10 mouse cellular contexts compared by ENCODE assay signal in genomic region chr11:62847655-62848191, GRCm38 (mm10). TPM values are rescaled to one million over a fixed set of nuclear protein-coding genes. Genes with fewer than 3 reads are reported as not detected.
DNase-seq lines count a peak whose midpoint lies in the region; ATAC-seq and TF ChIP-seq lines count a peak whose summit lies in the region.
"Had no signal": no experiment of that assay in that cellular context is flagged by ENCODE, and none has a peak within 500 bp of the region (broad histone marks: within the 10 kb centered on the region; RNA-seq: fewer than 3 reads in every experiment).

No protein-coding gene starts in this region.

- no peak for TF ChIP-seq EP300 in lung, postnatal 0 days (IDR thresholded peaks at IDR 0.05)

- peak overlapping the region; percentile 58 for H3K27ac ChIP-seq in forebrain, embryonic 10.5 days
- H3K27ac ChIP-seq in forebrain, embryonic 16.5 days (ENCODE audit: low read length): no peak overlapping the region
- H3K27ac ChIP-seq in lung, postnatal 0 days (ENCODE audit: low read length): no peak overlapping the region
- peak overlapping the region; percentile 91 for H3K27ac ChIP-seq in limb, embryonic 12.5 days

- H3K4me1 ChIP-seq in forebrain, embryonic 10.5 days: peaks cover 24% of the 10 kb centered on the region
- H3K4me1 ChIP-seq in forebrain, embryonic 16.5 days (replicated peaks; ENCODE audit: control insufficient read depth, insufficient read depth, low read length): peaks cover 4% of the 10 kb centered on the region; the same call in 1 of the 2 replicates
- no peaks in the 10 kb centered on the region for H3K4me1 ChIP-seq in lung, postnatal 0 days (ENCODE audit: insufficient read depth, low read depth, low read length)
- H3K4me1 ChIP-seq in limb, embryonic 12.5 days (replicated peaks): peaks cover 16% of the 10 kb centered on the region

- no peak for ATAC-seq in forebrain, embryonic 16.5 days
- ATAC-seq in lung, postnatal 0 days: no peak
- no peak for ATAC-seq in limb, embryonic 12.5 days (ENCODE audit: insufficient number of reproducible peaks, insufficient read depth, low FRiP score, low TSS enrichment, low read depth)
- ATAC-seq: midbrain, embryonic 16.5 days had no signal

- WGBS in forebrain, embryonic 10.5 days: 51% methylated on average over 4 of the region's 4 CpGs
- WGBS in forebrain, embryonic 16.5 days: 66% methylated on average over 4 of the region's 4 CpGs
- WGBS in lung, postnatal 0 days: 62% methylated on average over 4 of the region's 4 CpGs
- 30% methylated on average over 4 of the region's 4 CpGs for WGBS in limb, embryonic 12.5 days

- 0 out of 2 replicates have a peak, but pooled peaks have one; percentile 5 for TF ChIP-seq CTCF in lung, postnatal 0 days (IDR thresholded peaks at IDR 0.05)

- H3K27me3 ChIP-seq in forebrain, embryonic 10.5 days (ENCODE audit: poor library complexity, severe bottlenecking): no peaks in the 10 kb centered on the region
- H3K27me3 ChIP-seq in forebrain, embryonic 16.5 days (replicated peaks; ENCODE audit: control insufficient read depth, insufficient read depth, low read length): no peaks in the 10 kb centered on the region
- no peaks in the 10 kb centered on the region for H3K27me3 ChIP-seq in lung, postnatal 0 days (replicated peaks; ENCODE audit: insufficient read depth, low read length)
- H3K27me3 ChIP-seq in limb, embryonic 12.5 days: no peaks in the 10 kb centered on the region

- H3K4me3 ChIP-seq in forebrain, embryonic 10.5 days: peak overlapping the region; percentile 39
- H3K4me3 ChIP-seq in forebrain, embryonic 16.5 days (replicated peaks; ENCODE audit: low read length): no peak overlapping the region
- no peak overlapping the region for H3K4me3 ChIP-seq in lung, postnatal 0 days (ENCODE audit: low read depth, low read length)
- H3K4me3 ChIP-seq in limb, embryonic 12.5 days (replicated peaks): peak overlapping the region; percentile 30; the same call in 1 of the 2 replicates

- no peak for DNase-seq in forebrain, embryonic 10.5 days (ENCODE audit: extremely low spot score, low spot score)
- no peak for DNase-seq in lung, postnatal 0 days (ENCODE audit: low spot score)
- no peak for DNase-seq in lung, adult 18-20 months
- DNase-seq in thymus, postnatal 10 days (ENCODE audit: low spot score in 2 of 2): peak; percentile 7 to 14
- no peak for DNase-seq in gastrocnemius, adult 8-10 months (ENCODE audit: low spot score in 2 of 2)
- DNase-seq in left cerebral cortex, adult 11 months (ENCODE audit: low spot score): no peak
- DNase-seq: right cerebral cortex, postnatal 14 days had no signal

- no peak overlapping the region for H3K9ac ChIP-seq in forebrain, embryonic 16.5 days (replicated peaks; ENCODE audit: low read depth, low read length)
- H3K9ac ChIP-seq in lung, postnatal 0 days (replicated peaks; ENCODE audit: low read depth): no peak overlapping the region
- H3K9ac ChIP-seq in limb, embryonic 12.5 days (replicated peaks): 0 out of 2 replicates have a peak overlapping the region, but pooled peaks have one; percentile 37

- H3K4me2 ChIP-seq in forebrain, embryonic 16.5 days (ENCODE audit: low read length): no peak overlapping the region
- no peak overlapping the region for H3K4me2 ChIP-seq in lung, postnatal 0 days (replicated peaks; ENCODE audit: low read depth, low read length)
- H3K4me2 ChIP-seq in limb, embryonic 12.5 days: peak overlapping the region; percentile 56

- H3K36me3 ChIP-seq in forebrain, embryonic 10.5 days (replicated peaks): no peaks in the 10 kb centered on the region
- no peaks in the 10 kb centered on the region for H3K36me3 ChIP-seq in forebrain, embryonic 16.5 days (ENCODE audit: control insufficient read depth, insufficient read depth)
- H3K36me3 ChIP-seq in lung, postnatal 0 days (ENCODE audit: insufficient read depth, low read length): no peaks in the 10 kb centered on the region
- no peaks in the 10 kb centered on the region for H3K36me3 ChIP-seq in limb, embryonic 12.5 days

- H3K9me3 ChIP-seq in forebrain, embryonic 10.5 days: no peaks in the 10 kb centered on the region
- H3K9me3 ChIP-seq in forebrain, embryonic 16.5 days (ENCODE audit: control insufficient read depth, low read length): no peaks in the 10 kb centered on the region
- H3K9me3 ChIP-seq in lung, postnatal 0 days (ENCODE audit: low read length): no peaks in the 10 kb centered on the region
- no peaks in the 10 kb centered on the region for H3K9me3 ChIP-seq in limb, embryonic 12.5 days

RNA-seq across cellular contexts. Expression of gene Fbxw10, which starts 0.9 kb away (rescaled TPM):
- 0.26 and 0.41 TPM in 2 replicates for polyA plus RNA-seq in forebrain, embryonic 10.5 days (2016; fragmentation: Nextera tagmentation; extraction: Ambion mirVana)
- polyA plus RNA-seq in forebrain, embryonic 16.5 days (2015; fragmentation: Nextera tagmentation; extraction: Ambion mirVana): 0.21 and 0.25 TPM in 2 replicates
- polyA plus RNA-seq in lung, postnatal 0 days (2015; fragmentation: Nextera tagmentation; extraction: Ambion mirVana): 0.27 TPM in 2 replicates
- polyA plus RNA-seq in limb, embryonic 12.5 days (2016; fragmentation: Nextera tagmentation; extraction: Ambion mirVana): 0.59 and 0.73 TPM in 2 replicates
- under 1 TPM in 3 of 4 experiments, not detected in 1; 0.11 to 0.65 (median 0.19) TPM for total RNA-seq in gastrocnemius, adult 8-10 months (2022)

RNA-seq across cellular contexts. Expression of gene Trim16, which starts 27.7 kb away (rescaled TPM):
- polyA plus RNA-seq in forebrain, embryonic 10.5 days (2016; fragmentation: Nextera tagmentation; extraction: Ambion mirVana): 2.4 and 2.8 TPM in 2 replicates
- polyA plus RNA-seq in forebrain, embryonic 16.5 days (2015; fragmentation: Nextera tagmentation; extraction: Ambion mirVana): 4.8 and 5.8 TPM in 2 replicates
- 50.3 and 62.8 TPM in 2 replicates for polyA plus RNA-seq in lung, postnatal 0 days (2015; fragmentation: Nextera tagmentation; extraction: Ambion mirVana)
- polyA plus RNA-seq in limb, embryonic 12.5 days (2016; fragmentation: Nextera tagmentation; extraction: Ambion mirVana): 8.3 and 10.1 TPM in 2 replicates
- total RNA-seq in gastrocnemius, adult 8-10 months (2022): 10 to 100 TPM; 35.0 to 46.2 (median 37.3) TPM

RNA-seq across cellular contexts. Expression of gene Tvp23b, which starts 31.5 kb away (rescaled TPM):
- 36.1 and 40.7 TPM in 2 replicates for polyA plus RNA-seq in forebrain, embryonic 10.5 days (2016; fragmentation: Nextera tagmentation; extraction: Ambion mirVana)
- polyA plus RNA-seq in forebrain, embryonic 16.5 days (2015; fragmentation: Nextera tagmentation; extraction: Ambion mirVana): 55.0 and 64.9 TPM in 2 replicates
- 68.5 and 73.0 TPM in 2 replicates for polyA plus RNA-seq in lung, postnatal 0 days (2015; fragmentation: Nextera tagmentation; extraction: Ambion mirVana)
- 45.0 and 46.0 TPM in 2 replicates for polyA plus RNA-seq in limb, embryonic 12.5 days (2016; fragmentation: Nextera tagmentation; extraction: Ambion mirVana)
- 1 to 10 TPM; 3.5 to 6.2 (median 5.3) TPM for total RNA-seq in gastrocnemius, adult 8-10 months (2022)

RNA-seq across cellular contexts. Expression of gene Zfp286, which starts 58.5 kb away (rescaled TPM):
- polyA plus RNA-seq in forebrain, embryonic 10.5 days (2016; fragmentation: Nextera tagmentation; extraction: Ambion mirVana): 21.1 and 26.4 TPM in 2 replicates
- 38.8 and 39.6 TPM in 2 replicates for polyA plus RNA-seq in forebrain, embryonic 16.5 days (2015; fragmentation: Nextera tagmentation; extraction: Ambion mirVana)
- polyA plus RNA-seq in lung, postnatal 0 days (2015; fragmentation: Nextera tagmentation; extraction: Ambion mirVana): 4.7 and 5.1 TPM in 2 replicates
- 37.5 and 42.7 TPM in 2 replicates for polyA plus RNA-seq in limb, embryonic 12.5 days (2016; fragmentation: Nextera tagmentation; extraction: Ambion mirVana)
- 1 to 10 TPM; 1.4 to 1.7 (median 1.6) TPM for total RNA-seq in gastrocnemius, adult 8-10 months (2022)

Comparison
In these comparisons a context has a peak if more than half of its experiments do, and no peak if none do; other contexts are left out.
1. H3K27ac ChIP-seq: peak in forebrain, embryonic 10.5 days (single experiment) and limb, embryonic 12.5 days (single experiment); none in forebrain, embryonic 16.5 days (single experiment) and lung, postnatal 0 days (single experiment).
2. H3K4me3 ChIP-seq: peak in forebrain, embryonic 10.5 days (single experiment) and limb, embryonic 12.5 days (single experiment); none in forebrain, embryonic 16.5 days (single experiment) and lung, postnatal 0 days (single experiment).
3. DNase-seq: peak in thymus, postnatal 10 days (2 of 2); none in forebrain, embryonic 10.5 days (single experiment), lung, postnatal 0 days (single experiment), lung, adult 18-20 months (0 of 2), gastrocnemius, adult 8-10 months (0 of 2) and left cerebral cortex, adult 11 months (single experiment).